Mouse (Mus musculus) kidney, postnatal 10 days (tissue): ENCODE measurements at regions not wholly inside any gene's neighbourhood (a gene's known extent, or its start where the extent isn't known, plus 50 kb on each side); places are given as distances from the start of the nearest gene placed in this dataset.
"Not testable (repeated sequence)": the region's sequence is repeated elsewhere in the genome, so short reads cannot be mapped to it uniquely, and the experiment has no call there.

Experiments
- DNase-seq: peaks from one replicate; pipeline ENCODE4 v3.0.0; 2021; ENCODE audit warnings: mixed read lengths

DNA sequence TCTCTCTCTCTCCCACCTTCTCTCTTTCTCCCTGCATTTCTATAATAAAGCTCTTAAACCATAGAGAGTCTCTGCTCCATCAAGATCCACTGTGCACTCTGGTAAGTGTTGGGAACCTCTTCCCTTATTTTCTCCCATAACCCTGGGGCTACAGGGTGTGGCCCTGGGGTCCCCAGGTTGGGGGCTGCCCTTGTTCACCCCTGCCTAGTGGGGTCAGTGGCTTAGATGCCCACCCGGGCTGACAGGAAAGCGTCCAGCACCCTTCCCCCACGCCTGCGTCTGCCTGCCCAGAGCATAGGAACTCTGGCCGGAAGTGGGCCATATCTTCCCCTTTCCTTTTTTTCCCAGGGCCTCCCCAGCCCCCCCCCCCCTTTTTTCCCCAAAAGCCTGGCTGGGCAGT lies 534.0 kb downstream of the Hdgfl1 start:
- DNase-seq: no peak

DNA sequence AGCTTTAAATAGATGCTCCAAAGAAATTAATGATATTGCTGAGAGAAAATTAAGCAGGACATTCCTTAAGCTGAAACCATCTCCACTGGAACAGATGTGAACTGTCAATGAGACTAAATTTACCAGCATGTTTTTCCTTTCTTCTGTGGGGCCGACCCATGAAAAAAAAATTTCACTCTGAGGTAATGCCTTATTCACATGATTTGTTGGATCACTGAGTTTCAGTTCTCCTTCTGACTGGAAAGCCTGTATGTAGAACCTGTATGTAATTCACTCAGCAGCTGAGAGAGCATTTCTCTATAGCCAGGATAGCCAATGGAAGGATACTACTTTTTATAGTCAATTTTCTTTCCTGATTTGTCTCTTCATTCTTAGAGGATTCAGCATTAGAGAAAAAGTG lies 535.3 kb downstream of the Hdgfl1 start:
- no peak for DNase-seq

DNA sequence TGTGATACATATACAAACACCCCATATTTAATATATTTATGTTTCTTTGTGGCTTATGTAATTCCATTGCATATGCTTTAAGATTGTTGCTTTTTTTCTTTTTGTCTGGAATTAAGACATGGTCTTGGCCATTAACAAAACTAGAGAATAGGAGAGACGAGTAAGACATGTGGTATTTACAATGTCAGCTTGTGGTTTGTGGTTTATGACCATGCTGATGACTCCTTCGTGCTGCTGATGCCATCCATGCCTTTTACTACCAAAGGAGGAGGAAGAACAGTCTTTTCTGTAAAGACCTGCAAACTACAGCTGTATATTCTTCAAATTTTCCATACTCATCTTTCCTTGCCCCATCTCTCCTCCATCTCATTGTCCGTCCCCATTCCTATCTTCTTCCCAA lies 552.7 kb downstream of the Hdgfl1 start:
- no peak for DNase-seq

DNA sequence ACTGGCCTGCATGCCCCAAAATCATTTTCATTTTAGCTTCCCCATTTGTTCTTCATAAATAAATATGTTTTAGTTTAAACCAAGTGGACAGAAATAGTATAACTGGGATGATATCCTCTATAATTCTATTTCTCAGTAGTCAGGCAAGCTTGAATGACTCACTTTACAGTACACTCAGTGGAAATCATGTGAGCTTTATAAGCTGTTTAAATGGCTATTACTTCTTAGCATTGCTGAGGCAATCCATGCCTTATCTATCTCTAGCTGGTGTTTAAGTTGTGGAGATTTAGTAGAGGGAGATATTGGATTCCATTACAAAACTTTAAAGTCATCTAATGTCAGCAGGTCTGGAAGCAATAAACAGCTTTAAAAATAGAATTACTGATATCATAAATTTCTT lies 553.4 kb downstream of the Hdgfl1 start:
- no peak for DNase-seq

DNA sequence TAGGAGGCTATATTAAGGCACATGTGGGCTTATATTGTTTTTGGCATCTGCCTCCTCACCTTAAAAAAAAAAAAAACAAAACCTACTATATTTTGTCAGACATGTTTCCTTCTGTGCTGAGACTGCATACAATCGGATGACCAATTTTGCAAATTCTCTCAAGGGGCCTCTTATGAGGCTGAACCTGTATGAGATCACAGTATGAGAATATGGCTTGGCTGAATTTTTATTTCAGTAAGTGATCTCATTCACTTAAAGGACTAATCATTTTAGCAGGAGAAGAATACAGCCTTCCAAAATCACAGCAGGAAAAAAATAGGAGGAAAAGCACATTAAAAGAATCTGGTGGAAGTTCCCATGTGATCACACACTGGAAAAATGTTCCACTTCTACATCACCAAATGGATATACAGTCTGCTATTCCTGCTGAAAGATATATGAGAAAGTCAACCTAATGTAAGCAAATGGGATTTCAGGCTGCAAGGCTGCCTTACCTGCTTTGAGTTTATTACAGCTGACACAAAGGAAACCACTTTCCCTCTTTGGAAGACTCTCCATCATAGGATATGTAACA lies 564.3 kb downstream of the Hdgfl1 start:
- no peak for DNase-seq

DNA sequence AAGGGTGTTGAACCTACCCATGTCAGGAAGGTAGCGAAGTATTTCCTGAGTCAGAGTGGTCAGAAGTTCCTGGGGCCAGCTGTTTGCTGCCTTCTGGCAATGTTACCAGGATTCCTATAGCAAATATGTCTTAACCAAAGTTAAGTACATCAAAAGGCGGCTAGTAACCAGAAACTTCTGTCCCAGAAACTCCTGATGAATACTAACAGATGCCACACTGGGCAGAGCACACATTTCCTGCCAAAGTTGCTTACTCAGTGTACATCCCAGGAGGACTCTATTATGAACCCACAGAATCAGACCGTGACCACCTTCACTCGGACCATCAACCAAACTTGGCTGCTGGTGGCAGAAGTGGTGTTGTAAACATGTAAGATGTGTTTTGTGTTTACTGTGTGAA lies 575.3 kb downstream of the Hdgfl1 start:
- DNase-seq: no peak

DNA sequence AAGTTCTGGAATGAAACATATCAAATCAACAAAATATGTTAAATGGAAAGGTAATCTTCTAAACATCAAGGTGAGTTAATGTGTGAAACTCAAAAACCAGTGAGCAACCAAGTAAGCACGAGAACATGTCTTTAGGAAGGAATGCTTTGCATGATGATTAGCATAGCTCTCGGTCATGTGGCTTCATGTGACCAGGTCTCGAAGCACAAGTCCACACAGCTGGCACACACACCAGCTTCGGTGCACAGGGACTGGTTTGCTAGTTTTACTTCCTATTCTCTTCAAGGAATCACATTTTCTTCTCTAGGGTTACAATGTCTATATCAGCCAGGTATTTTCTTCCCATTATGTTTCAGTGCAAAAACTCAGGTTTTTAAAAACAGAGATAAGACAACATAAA lies 586.1 kb downstream of the Hdgfl1 start:
- no peak for DNase-seq

DNA sequence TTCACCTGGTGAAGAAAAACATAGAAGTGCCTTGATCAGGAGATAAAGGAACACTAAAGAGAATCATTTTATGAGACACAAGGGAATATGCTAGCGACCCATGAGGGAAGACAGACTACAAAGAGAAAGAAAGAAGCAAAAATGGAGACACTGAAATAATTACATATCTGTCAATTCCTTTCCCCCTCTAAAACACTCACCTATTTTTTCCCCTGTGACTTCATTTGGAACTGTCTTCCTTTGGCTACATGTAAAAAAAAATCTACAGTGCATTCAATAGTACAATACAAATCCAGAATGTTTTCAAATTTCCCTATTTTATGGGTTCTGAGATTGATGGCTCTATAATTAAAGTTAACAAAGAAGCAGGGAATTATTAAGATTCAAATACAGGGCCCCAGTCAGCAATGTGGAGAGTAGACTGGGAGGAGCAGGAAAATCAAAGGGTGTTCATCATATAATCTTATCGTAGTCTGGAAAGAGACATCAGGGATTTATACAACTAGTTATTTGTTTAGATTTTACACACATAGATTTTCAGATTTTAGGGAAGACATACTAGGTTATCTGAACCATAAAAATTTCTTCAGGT lies 598.0 kb downstream of the Hdgfl1 start:
- DNase-seq: no peak

DNA sequence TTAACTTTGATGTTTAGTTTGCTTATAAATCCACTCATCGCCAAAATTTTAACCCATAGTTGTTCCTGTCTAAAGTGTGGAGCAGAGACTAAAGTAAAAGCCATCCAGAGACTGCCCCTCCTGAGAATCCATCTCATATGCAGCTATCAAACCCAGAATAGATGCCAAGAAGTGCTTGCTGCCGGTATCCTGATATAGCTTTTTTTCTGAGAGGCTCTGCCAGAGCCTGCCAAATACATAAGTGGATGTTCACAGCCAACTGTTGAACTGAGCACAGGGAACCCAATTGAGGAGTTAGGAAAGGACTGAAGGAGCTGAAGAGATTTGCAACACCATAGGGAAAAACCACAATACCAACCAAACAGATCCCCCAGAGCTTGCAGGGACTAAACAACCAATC lies 600.3 kb downstream of the Hdgfl1 start:
- DNase-seq: no peak

DNA sequence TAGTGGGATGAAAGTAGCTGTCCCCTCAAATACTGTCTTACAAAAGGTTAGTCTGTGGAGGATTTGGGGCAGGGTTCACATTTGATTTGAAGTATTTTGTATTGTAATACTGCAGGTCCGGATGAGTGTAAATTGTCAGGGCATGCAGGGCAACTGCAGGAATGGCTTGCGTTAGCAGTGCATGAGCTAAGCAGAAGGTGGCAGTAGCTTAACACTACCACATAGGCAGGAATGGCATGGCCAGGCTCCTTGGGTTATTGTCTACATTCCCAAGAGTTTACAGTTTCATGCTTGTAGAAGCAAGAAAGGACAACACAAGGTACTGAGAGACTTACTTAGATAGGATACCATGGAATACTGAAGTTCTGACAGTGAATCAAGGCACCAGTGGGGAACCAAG lies 611.3 kb downstream of the Hdgfl1 start:
- DNase-seq: no peak

DNA sequence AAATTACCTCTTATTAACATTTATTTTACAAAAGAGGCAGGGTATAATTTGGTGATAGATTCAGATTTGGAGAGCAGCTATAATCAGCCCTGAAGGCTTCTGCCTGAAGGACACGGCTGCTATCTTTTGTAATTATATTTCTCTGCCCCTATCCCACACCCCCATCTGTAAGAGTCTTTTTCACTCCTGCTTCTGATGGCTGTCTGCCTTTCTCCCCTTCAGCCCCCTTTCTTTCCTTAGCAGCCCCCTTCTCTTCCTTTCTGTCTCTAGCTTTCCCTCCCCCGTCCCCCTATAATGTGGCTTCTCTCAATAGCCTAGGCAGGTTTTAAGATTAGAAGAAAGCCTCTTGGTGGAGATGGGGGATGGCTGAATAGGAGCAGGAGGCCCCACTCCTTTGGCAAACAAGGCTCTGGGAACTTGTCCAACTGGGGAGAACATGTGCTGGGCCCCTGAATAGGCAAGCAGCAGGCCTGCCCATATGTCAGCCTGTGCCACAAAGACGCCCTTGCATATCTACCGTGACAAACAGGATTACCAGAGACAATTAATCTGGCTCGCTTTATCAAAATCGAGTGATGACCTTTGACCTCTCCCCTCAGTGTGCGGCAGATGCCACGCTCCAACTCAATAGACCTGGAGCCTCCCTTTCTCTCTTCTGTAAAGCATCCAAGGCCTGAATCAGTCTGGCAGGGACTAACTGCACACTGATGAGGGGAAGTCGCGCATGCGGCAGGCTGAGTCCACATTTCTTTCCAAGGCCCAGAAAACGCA lies 615.1 kb downstream of the Hdgfl1 start:
- DNase-seq: no peak

DNA sequence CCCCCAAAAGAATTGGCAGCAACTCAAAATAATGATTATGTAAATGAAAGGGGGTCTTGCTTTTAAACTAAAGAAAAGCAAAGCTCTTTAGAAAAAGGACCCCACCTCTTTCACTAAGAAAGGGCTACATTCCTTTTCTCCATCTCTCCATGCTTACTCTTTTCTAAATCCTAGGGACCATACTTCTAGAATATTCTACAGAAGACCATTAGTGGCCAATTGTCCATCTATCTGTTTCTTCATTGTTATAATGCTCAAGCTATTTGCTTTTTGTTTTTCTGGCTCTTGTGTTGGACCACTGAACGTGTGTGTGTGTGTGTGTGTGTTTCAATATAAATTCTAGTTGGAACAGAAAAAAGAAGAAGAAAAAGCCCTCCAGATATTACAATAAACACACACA lies 615.7 kb downstream of the Hdgfl1 start:
- DNase-seq: no peak

DNA sequence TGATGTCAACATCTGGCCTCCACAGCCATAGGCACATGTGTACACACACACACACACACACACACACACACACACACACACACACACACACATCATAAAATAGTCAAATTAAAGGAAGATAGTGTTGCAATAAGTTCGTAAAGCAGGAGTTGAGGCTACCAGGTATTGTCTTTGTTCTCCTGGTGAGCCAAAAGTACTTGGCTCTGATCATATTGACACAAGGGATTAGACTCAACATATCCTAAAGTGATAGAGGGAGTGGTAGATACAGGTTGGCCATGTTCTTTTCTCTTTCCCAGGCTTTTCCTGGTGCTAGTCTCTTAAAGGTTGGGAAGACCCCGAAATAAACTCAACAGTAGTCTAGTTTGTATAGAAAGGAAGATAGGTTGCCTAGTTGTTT lies 616.9 kb downstream of the Hdgfl1 start:
- DNase-seq: no peak

DNA sequence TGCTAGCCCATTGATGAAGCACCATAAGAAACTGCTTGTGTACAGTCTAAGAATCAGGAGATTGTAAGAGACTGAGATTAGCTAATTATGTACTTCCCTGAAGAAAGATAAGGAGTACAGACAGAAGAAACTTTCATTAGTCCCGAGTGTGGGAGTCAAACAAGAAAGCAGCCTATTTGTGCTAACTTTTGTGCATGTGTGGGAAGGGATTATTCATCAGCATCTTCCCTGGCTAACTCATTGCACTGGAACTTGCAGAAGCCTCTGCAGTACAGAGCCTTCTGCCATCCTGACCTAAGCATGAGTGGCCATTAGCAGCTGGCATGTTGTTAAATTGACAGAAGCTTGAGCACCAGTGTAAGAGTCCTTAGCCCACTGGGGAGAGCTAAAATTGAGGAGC lies 619.5 kb downstream of the Hdgfl1 start:
- DNase-seq: no peak

DNA sequence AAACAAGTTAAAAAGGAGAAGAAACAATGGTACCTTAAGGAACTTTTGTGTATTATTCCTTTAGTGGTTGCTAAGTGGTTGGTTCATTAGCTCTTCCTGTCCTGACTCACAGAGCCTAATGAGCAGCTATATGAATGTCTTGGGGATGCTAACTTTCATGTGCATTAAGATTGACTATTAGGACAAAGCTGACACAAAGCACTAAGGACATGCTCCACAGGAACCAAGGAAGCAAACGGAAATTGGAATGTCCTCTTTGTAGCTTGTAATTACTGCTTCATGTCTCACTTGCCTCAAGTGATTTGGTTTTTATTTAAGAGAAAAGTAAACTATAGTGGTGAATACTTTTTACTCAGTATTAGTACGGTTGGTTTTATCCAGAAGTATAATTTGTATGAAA lies 627.2 kb downstream of the Hdgfl1 start:
- no peak for DNase-seq

DNA sequence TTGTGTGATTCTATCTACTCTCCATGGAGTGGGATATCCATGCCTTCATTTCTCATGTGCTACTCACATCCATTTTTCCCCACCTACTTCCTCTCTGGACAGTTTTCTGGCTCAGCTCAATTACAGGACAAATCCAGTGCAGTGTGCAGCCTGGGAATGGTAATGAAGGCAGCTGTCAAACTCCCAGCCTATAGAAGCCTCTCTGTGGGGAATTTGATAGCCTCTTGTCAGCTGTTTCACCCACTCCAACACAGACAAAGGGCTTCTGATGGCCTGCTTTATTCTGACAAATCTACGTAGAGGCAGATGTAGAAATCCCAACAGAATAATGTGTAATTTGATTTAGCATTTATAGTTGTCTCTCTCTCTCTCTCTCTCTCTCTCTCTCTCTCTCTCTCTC lies 650.6 kb downstream of the Hdgfl1 start:
- DNase-seq: no peak

DNA sequence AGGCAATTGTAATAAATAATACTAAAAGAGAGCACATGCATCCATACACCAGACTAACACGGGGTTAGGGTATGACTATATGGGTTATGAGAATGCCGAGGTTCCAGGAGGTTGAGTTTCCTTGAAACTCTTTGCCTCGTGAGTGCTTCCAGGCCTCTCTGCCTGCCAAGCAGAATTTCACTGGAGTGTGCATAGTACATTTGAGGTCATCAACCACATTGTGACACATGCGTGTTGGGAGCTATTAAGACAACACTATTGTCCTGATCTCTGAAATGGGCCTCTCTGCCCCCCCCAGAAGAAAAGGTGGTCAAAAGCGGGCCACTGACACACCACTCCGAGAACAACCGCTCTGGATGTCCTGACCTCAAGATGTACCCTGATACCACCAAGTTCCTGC lies 655.8 kb downstream of the Hdgfl1 start:
- DNase-seq: no peak

DNA sequence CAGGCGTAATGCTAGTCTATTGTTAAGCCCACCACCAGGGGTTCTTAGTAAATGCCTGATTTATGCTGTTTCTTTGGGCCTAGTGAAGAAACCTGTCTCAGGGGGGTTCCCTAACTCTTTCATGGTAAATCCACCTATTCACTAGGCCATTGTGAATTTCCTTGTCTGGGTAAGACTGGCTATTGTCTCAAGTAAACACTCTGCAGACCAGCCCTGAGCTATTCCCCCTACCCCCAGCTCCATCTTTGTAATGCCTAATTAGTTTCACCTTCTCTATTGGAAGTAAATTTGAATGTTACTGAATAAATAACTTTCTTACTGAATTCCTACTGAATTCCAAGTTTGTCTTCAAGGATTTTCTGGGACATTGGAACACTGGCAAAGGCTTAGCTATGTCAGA lies 656.2 kb downstream of the Hdgfl1 start:
- DNase-seq: not testable (repeated sequence)

DNA sequence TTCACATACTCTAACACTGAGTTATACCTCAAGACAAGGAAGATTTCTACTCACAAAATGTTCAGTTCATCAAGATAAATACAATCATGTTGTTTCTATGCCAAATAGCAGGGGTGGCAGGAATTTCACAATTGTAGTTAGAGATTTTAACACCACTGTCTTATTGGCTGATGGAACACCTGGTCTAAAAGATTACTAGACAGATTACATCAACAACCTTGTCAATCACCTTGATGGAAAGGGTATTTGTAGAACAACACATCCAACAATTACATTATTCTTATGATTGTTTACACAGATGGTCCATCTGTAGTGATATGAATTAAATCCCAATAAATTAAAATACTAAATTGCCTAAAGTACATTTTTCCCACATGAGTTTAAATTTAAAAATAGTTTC lies 657.4 kb downstream of the Hdgfl1 start:
- no peak for DNase-seq

DNA sequence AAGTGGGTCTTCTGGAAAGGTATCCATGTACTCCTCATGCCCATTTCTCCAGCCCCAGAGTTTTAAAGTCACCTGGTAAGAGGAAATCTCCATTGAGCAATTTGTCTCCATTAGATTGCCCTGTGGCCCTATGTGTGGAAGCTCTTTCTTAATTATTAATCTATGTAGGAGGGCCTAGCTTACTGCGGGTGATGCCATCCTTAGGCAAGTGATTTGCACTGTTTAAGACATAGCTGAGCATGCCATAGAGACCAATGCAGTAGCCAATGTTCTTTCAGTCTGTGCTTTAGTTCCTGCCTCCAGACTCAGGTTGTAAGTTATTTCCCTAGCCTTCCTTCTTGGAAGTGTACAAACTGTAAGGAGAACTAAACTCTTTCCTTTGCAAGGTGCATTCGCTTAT lies 661.0 kb downstream of the Hdgfl1 start:
- no peak for DNase-seq

DNA sequence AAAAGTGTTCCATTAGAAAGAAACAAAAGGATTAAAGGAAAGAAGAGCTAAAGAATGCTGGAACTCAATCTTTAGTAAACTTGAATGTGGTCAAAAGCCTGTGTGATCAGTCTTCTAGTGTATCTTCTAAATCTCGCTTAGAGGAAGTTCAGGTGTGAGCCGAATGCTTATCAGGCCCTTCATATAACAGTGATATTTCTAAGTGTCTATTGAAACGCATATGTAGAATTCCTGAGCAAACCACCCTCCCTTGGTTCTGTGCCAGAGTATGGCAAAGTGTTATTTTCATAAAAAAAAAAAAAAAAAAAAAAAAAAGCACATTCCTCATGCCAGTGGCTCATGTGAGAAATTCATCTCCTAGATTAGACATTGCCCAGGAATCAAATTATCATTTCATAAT lies 681.2 kb downstream of the Hdgfl1 start:
- no peak for DNase-seq

DNA sequence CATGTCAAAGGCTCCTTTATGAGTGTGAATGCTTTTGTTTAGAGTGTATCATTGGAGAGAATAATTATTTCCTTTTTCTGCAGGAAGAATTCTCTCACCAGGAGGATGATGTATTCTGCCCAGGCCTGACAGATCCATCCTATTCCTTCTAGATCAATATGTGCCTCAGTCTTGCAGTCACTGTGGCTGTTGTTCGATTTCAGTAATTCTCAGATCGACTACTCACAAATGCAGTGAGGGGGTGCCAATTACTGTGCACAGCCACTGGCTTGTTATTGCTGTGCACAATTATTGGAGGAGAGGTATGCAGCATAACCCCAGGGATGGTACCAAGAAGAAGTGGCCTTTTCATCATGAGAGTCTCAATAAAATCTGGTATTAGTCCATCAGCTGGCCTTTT lies 689.2 kb downstream of the Hdgfl1 start:
- DNase-seq: no peak

DNA sequence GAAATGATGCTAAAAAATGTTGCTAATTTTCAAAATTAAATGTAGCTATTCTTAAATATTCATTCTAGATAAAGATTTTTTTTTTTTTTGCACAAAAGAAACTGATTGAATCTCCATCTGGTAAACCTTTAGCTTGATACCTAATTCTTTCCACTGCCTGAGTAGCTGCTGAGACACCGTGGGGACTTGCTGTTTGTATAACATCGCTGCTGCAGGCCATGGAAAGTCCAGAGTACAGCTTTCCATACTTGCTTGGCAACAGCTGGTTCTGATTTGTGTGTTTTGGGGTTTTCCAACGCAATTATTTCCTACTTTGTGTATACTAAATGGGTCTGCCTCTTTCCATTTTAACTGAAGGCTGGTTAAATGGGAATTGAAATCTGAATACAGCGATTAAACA lies 689.7 kb downstream of the Hdgfl1 start:
- no peak for DNase-seq

DNA sequence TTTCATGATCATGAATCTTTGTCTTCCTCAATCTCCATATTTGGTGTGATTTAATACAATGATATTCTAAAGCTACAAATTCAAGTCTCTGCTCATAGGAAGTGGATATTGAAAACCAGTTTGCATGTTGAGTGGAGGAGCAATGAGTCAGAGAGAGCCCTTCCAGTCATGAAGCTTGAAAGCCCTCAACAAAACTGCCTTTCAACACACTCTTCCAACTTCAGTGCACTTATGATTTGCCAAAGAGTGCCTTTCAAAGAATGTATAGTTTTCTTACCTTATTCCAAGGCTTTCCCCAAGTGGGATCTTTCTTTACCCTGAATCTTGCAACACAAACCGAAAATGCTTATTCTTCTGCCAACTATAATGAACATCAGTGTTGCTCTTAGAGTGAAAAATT lies 690.6 kb downstream of the Hdgfl1 start:
- DNase-seq: no peak

DNA sequence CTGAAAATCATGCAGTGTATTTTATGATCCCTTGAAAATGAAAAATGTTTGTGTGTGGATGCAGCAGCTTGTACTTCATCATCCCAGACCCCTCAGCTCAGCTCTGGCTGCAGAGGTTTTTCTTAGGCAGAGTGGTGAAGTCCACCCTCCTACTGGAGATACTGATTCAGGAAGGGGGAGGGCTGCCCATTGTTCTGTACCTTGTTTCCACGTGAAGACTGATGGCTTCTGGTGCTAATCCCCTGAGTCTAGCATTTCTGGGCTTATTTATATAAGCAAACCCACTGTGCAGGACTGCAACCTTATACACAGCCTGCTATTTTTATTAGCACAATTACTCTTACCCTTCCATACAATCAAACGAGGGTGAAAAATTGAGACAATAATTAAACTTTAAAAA lies 708.6 kb downstream of the Hdgfl1 start:
- peak; percentile 3 for DNase-seq
